Mouse (Mus musculus) limb, embryonic 12.5 days (tissue): ENCODE data around the gene Tmem213. TPM values are rescaled to one million over a fixed set of nuclear protein-coding genes. Genes with fewer than 3 reads are reported as not detected.
A peak's percentile ranks its signal among the peaks of the same experiment; 100 is the strongest.

Source experiments
- ATAC-seq: fragments of 200-750 bp; cut with Nextera tagmentation; 2 replicates; pipeline ENCODE4 v1.8.0; 2017; ENCODE audit warnings: low read depth, moderate TSS enrichment; ENCODE audit not compliant: insufficient number of reproducible peaks, insufficient read depth, low FRiP score, low TSS enrichment
- H3K27ac ChIP-seq: fragments of 300-500 bp; sonication (generic); 2 replicates; pipeline ENCODE4 v1.5.1; 2016; ENCODE audit warnings: mild to moderate bottlenecking, moderate library complexity
- H3K27me3 ChIP-seq: fragments of 300-500 bp; sonication (generic); 2 replicates; pipeline ENCODE4 v1.6.1; 2016; ENCODE audit warnings: mild to moderate bottlenecking, moderate library complexity
- H3K36me3 ChIP-seq: fragments of 300-500 bp; sonication (generic); 2 replicates; pipeline ENCODE4 v1.6.1; 2016; ENCODE audit warnings: mild to moderate bottlenecking, moderate library complexity
- H3K4me1 ChIP-seq: fragments of 300-500 bp; sonication (generic); replicated peaks from 2 replicates; pipeline ENCODE4 v1.6.1; 2016
- H3K4me2 ChIP-seq: fragments of 300-500 bp; sonication (generic); 2 replicates; pipeline ENCODE4 v1.6.1; 2016; ENCODE audit warnings: mild to moderate bottlenecking, moderate library complexity
- H3K4me3 ChIP-seq: fragments of 300-500 bp; sonication (generic); replicated peaks from 2 replicates; pipeline ENCODE4 v1.5.1; 2016; ENCODE audit warnings: mild to moderate bottlenecking
- H3K9ac ChIP-seq: fragments of 300-500 bp; sonication (generic); replicated peaks from 2 replicates; pipeline ENCODE4 v1.6.1; 2016; ENCODE audit warnings: mild to moderate bottlenecking, moderate library complexity
- H3K9me3 ChIP-seq: fragments of 300-500 bp; sonication (generic); 2 replicates; pipeline ENCODE4 v1.6.1; 2016; ENCODE audit warnings: mild to moderate bottlenecking, moderate library complexity
- WGBS: fragments of 180-500 bp; shearing (Covaris S2); methylation state at CpG from one replicate; pipeline ENCODE4 v1.1.7; 2016; 5-methylcytosine and 5-hydroxymethylcytosine counted together
- polyA plus RNA-seq: library from polyadenylated mRNA; unstranded; fragments of >200 nt; fragmentation: Nextera tagmentation; extraction: Ambion mirVana; gene quantifications from 2 replicates; pipeline ENCODE4 v1.2.1, GENCODE M21; 2016

Gene Tmem213
- polyA plus RNA-seq, 1 experiment from 2014 or later = 0.71 TPM

DNA sequence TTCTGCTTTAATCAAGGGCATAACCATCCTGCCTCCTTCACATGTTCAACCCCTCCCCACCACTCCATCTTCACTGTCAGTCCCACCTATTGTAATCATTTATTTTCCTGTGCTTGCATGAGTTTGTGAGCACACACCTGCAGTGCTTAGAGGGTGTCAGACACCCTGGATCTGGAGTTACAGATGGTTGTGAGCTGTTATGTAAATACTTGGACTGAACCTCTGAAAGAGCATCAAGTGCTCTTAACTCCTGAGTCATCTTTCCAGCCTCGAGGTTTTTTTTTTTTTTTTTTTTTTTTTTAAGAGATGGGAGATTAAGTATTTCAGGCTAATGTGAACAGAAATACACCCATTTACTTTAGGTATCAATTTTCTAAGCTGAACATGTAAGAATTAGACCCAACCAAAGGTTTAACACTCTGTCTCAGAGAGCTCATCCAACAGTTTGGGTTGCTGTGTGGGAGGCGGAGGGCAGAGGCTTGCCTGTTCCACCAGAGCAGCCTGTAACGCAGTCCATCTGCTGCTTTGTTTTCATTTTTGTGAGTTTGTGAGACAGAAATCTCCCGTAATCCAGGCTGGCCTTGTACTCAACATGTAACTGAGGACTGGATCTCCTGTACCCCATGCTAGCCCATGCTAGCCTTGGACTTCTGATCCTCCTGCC lies 7.2 kb downstream of the Tmem213 start:
- ATAC-seq = no peak
- WGBS = 67% methylated on average over 4 of the region's 4 CpGs
- H3K4me1 ChIP-seq = peaks cover 7% of the 10 kb centered on the region
- H3K4me3 ChIP-seq = no peak overlapping the region
- H3K9me3 ChIP-seq = no peaks in the 10 kb centered on the region
- no peaks in the 10 kb centered on the region for H3K27me3 ChIP-seq
- no peak overlapping the region for H3K4me2 ChIP-seq
- no peak overlapping the region for H3K9ac ChIP-seq
- H3K36me3 ChIP-seq = no peaks in the 10 kb centered on the region
- H3K27ac ChIP-seq = no peak overlapping the region

DNA sequence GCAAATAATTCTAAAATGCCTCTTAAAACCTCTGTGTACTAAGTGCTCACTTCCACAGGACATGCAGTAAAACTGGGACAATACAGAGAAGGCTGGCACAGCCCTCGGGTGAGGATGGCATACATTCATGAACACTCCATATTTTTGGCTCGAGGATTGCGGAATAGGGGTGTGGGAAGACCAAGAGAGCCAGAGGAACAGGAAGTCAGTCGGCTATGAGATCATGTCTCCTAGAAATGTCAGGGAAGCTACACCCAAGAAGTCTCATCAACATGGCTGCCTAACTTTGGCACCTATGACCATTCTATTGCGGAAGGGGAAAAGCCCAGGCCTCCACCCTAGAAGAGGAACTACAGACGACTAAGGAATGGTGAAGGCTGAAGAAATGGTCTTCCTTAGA lies 9.3 kb downstream of the Tmem213 start:
- no peak overlapping the region for H3K4me2 ChIP-seq
- WGBS = 94% methylated on average over 6 of the region's 6 CpGs
- ATAC-seq = no peak

DNA sequence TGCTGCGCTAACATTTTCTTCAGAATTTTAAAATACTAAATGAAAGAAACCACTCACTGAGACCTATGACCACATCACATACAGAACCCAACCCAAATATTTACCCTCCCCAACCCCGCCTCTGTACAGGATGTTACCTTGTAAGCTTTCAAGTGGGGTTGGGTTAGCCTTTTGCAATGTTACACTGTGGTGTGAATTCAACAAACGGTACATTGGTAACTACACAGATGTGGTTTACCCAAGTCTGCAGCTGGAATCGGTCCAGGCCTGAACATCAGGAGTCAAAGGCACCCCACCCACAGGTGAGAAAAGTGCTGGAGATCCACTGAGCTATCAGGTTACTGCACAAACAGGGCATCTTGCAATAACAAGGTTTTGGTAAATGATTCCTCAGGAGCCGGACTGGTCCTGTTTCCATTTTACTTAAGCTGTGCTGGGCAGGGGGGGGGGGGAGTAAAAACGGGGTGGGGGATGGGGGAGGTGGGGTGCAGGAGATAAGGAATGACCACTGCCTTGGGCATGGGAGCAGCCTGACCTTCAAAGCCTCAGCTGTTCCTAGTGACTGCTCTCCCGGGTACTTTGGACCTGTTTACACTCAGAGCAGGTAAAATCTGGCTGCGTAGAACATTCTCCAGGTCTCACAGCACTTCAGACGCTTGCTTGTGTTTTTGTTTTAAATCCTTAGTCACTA lies 11.8 kb downstream of the Tmem213 start:
- Histone ChIP-seq H3K4me2 (no peak overlapping the region), H3K4me1 (peaks cover 22% of the 10 kb centered on the region), H3K27me3 (no peaks in the 10 kb centered on the region), H3K36me3 (peaks cover 4% of the 10 kb centered on the region; the same call in 1 of the 2 replicates), H3K4me3 (no peak overlapping the region), H3K9me3 (no peaks in the 10 kb centered on the region), H3K9ac (no peak overlapping the region), H3K27ac (no peak overlapping the region)
- no peak; the same call in 1 of the 2 replicates for ATAC-seq
- 64% methylated on average over 9 of the region's 9 CpGs for WGBS

More for the DNA sequence above, 9.3 kb downstream of the Tmem213 start:
- no peak overlapping the region for H3K27ac ChIP-seq
- H3K4me1 ChIP-seq = peaks cover 9% of the 10 kb centered on the region
- H3K27me3 ChIP-seq = no peaks in the 10 kb centered on the region
- no peak overlapping the region for H3K9ac ChIP-seq
- H3K4me3 ChIP-seq = no peak overlapping the region
- H3K9me3 ChIP-seq = no peaks in the 10 kb centered on the region
- H3K36me3 ChIP-seq = no peaks in the 10 kb centered on the region; the same call in 1 of the 2 replicates

DNA sequence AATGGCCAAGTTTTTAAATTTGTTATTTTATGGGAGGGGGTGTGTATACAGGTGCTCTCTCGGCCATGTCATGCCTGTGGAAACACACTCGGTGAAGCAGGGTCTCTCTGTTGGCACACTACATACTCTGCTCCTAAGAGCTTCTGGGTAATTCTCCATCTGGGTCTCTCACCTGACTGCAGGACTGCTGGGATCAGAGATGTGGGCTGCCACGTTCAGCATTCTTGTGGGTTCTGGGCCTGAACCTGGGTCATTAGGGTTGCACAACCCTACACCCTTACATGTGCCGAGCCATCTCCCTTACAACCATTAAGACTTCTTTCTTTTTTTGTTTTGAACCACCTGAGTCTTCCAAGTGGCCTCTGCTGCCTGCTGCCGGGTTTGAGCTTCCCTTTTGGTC lies 12.8 kb downstream of the Tmem213 start:
- ATAC-seq = no peak
- H3K9me3 ChIP-seq = no peaks in the 10 kb centered on the region
- WGBS = 86% methylated on average over 5 of the region's 5 CpGs

DNA sequence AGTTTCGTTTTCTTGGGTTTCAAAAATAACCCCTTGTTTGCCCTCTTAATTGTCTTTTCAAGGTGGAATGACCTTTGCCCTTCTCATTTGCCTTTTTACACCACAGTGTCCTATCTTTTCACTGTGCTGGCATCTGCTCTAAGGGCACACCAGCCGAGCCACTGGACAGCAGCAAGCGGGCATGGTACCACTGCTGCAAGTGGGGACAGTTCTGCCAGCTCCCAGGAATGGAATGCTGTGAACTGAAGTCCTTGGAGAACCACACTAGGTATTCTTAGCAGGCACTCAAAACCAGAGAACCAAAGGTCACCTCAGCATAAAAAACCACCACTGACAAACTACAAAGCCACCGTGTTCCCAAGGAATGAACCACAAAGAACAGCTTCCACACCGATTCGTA lies 13.7 kb downstream of the Tmem213 start:
- Histone ChIP-seq H3K27ac (no peak overlapping the region), H3K4me1 (peaks cover 22% of the 10 kb centered on the region), H3K4me2 (no peak overlapping the region), H3K36me3 (peaks cover 20% of the 10 kb centered on the region), H3K9ac (no peak overlapping the region), H3K4me3 (no peak overlapping the region), H3K9me3 (no peaks in the 10 kb centered on the region), H3K27me3 (no peaks in the 10 kb centered on the region)
- no peak for ATAC-seq
- WGBS = 81% methylated on average over 6 of the region's 6 CpGs

More for the DNA sequence above, 12.8 kb downstream of the Tmem213 start:
- Histone ChIP-seq H3K4me3 (no peak overlapping the region), H3K9ac (no peak overlapping the region), H3K27ac (no peak overlapping the region), H3K36me3 (peaks cover 11% of the 10 kb centered on the region), H3K4me2 (no peak overlapping the region), H3K4me1 (peaks cover 22% of the 10 kb centered on the region), H3K27me3 (no peaks in the 10 kb centered on the region)

DNA sequence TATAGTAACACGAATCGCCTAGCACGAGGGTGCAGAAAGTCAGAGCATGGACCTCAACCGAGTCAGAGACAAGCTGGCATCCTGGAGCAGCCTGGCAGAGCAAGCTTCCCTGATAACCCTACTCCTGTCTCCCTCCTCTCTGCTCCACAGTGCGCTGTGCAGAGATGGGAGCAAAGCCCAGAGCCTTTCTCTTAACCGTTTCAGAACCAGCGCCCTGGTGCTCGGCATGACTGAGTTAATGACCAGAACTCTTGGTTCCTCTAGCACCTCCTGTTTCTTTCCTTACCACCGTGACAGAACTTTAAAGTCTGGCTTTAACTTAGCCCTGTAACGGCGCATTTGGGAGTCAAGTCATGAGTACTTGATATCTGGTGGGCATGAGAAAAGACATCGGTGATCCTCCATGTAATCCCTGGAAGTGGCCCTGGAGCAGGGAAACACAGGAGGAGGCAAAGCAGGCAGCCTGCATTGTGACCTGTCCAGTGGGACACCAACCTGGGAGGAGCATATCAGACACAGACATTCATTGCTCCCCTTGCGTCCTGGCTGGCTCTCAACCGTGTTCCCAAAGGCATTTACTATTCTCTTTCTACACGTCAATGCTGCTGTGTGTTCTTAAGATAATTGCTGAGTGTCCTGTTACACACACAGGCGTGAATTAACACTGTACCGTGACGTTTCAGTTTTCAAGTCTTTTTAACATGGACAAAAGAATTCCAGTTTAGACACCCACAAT lies 14.6 kb downstream of the Tmem213 start:
- Histone ChIP-seq H3K9me3 (no peaks in the 10 kb centered on the region), H3K4me3 (no peak overlapping the region), H3K9ac (no peak overlapping the region), H3K4me2 (no peak overlapping the region), H3K27me3 (no peaks in the 10 kb centered on the region), H3K36me3 (peaks cover 29% of the 10 kb centered on the region), H3K27ac (peak overlapping the region; percentile 35; the same call in 1 of the 2 replicates), H3K4me1 (peaks cover 22% of the 10 kb centered on the region)
- WGBS = 68% methylated on average over 18 of the region's 18 CpGs
- no peak for ATAC-seq

DNA sequence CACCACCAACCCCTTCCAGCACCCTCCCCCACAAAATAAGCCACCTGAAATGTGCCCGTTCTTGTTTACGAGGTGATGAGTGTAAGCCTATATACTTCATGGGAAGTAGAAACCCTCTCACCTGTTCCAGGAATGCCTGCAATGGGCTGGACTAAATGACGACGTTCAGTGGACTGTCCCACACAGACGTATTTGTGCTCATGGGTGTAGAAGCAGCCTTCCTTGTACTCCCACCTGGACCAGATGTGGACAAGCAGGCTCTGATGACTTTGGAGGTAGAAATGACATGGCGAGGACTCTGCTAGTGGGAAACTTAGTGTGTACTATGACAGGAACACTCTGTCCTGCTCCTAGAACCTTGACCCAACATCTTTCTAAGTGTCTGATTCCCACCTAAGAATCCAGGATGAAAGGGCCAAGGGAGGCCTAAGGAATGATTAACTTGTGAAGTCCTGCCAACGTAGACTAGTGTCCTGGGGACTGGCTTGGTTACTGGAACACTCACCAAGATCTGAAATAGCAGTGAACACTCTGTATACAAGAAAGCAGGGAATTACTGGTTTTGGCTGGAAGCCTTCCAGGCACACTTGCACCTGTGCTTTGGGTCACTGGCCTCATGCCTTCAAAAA lies 15.3 kb downstream of the Tmem213 start, which contains the start of gene Atp6v0a4:
Atp6v0a4 (minus strand) TSS at position 380 of the 629 bp plus-strand sequence.
- H3K4me3 ChIP-seq = no peak within 1 kb of the TSS
- peaks cover 22% of the 10 kb centered on the region for H3K4me1 ChIP-seq
- no peak within 1 kb of the TSS for H3K4me2 ChIP-seq
- ATAC-seq = no peak
- H3K27ac ChIP-seq = peak within 1 kb of the TSS; percentile 35; the same call in 1 of the 2 replicates
- no peak within 1 kb of the TSS for H3K9ac ChIP-seq
- H3K9me3 ChIP-seq = no peaks in the 10 kb centered on the region
- H3K27me3 ChIP-seq = no peaks in the 10 kb centered on the region
- WGBS = 57% methylated on average over 7 of the region's 7 CpGs
- H3K36me3 ChIP-seq = peaks cover 31% of the 10 kb centered on the region

DNA sequence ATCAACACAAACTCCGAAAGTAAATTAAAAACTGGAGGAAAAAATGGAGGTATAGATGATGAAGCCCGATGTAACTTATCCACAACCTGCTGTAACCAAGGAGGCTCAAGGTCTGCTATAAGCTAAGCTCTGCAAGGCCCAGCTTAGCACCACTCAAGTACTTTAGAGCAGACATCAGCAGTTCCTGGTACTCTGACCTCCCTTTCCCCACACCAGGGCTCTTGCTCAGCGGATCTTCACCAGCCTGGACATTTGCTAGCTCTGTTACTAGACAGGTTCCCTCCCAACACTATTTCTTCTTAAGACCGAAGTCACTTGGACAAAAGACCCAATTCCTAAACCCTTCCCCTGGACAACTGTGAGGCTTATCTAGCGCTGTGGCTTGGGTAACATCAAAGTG lies 15.8 kb downstream of the Tmem213 start:
- Histone ChIP-seq H3K27ac (0 out of 2 replicates have a peak overlapping the region, but pooled peaks have one; percentile 5), H3K9ac (no peak overlapping the region), H3K9me3 (peaks cover under 1% of the 10 kb centered on the region; the same call in 1 of the 2 replicates), H3K27me3 (no peaks in the 10 kb centered on the region), H3K4me1 (peaks cover 22% of the 10 kb centered on the region), H3K36me3 (peaks cover 35% of the 10 kb centered on the region), H3K4me3 (no peak overlapping the region), H3K4me2 (no peak overlapping the region)
- 93% methylated on average over 5 of the region's 5 CpGs for WGBS
- no peak for ATAC-seq

DNA sequence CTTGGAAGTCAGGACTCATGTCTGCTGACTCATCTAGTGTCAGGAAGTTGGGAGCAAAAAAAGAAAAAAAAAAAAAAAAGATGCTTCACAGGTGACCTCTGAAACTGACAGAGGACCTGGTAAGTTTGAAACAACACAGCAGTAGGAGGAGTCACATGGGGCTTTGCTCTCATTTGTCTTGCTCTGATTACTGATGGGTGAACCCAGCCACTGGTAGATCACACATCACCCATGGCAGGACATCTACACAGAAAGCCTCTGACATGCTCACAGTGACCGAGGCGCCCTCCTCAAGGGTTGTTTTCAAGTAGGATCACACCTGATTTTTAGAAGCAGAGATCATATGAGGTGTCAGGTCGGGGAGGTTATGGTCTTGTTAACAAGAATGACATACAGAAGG lies 16.4 kb downstream of the Tmem213 start:
- Histone ChIP-seq H3K9me3 (peaks cover 6% of the 10 kb centered on the region; the same call in 1 of the 2 replicates), H3K27me3 (no peaks in the 10 kb centered on the region), H3K27ac (no peak overlapping the region), H3K4me3 (no peak overlapping the region), H3K36me3 (peaks cover 41% of the 10 kb centered on the region), H3K4me2 (no peak overlapping the region), H3K9ac (no peak overlapping the region), H3K4me1 (peaks cover 22% of the 10 kb centered on the region)
- WGBS = 96% methylated on average over 3 of the region's 3 CpGs
- no peak for ATAC-seq

DNA sequence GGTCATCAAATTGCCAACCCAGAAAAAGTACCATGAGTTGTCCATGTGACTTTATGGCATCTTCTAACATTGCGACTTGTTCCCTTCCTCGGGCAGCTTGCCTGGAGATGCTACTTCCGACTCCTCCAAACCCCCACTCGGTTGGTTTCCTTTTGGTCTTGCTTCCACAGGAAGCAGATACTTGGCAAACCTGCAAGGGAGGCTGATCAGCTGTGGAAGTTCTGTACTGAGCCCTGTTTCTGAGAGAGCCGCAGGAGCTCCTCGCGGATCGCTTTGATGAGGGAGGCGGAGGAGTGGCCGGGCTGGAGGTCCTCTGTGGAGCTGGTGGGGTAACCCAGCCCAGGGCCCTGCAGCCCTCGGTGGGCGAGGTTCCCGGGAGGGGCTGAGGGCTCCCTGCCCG lies 19.1 kb downstream of the Tmem213 start:
- no peaks in the 10 kb centered on the region for H3K27me3 ChIP-seq
- no peak for ATAC-seq
- H3K4me1 ChIP-seq = peaks cover 15% of the 10 kb centered on the region
- H3K9ac ChIP-seq = no peak overlapping the region
- 91% methylated on average over 14 of the region's 14 CpGs for WGBS
- no peak overlapping the region for H3K27ac ChIP-seq
- H3K36me3 ChIP-seq = peaks cover 60% of the 10 kb centered on the region
- H3K9me3 ChIP-seq = peaks cover 7% of the 10 kb centered on the region; the same call in 1 of the 2 replicates
- H3K4me2 ChIP-seq = no peak overlapping the region
- H3K4me3 ChIP-seq = no peak overlapping the region

DNA sequence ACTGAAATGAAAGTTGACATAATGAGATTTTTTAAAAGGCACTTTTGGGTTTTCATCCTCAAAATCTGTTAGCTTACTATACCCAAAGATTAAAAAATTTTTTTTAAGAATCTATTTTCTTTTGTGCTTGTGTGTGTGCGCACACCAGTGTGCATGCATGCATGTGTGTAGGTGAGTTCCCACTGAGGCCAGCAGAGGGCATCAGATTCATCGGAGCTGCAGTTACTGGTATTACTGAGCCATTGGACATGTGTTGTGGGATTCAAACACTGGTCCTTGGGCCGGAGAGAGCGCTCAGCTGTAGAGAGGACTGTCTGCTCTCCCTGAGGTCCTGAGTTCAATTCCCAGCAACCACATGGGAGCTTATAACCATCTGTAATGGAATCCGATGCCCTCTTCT lies 20.8 kb downstream of the Tmem213 start:
- no peak overlapping the region for H3K9ac ChIP-seq
- H3K4me2 ChIP-seq = no peak overlapping the region
- no peaks in the 10 kb centered on the region for H3K27me3 ChIP-seq
- no peak for ATAC-seq
- H3K4me1 ChIP-seq = no peaks in the 10 kb centered on the region
- H3K9me3 ChIP-seq = peaks cover 7% of the 10 kb centered on the region; the same call in 1 of the 2 replicates
- H3K4me3 ChIP-seq = no peak overlapping the region
- H3K27ac ChIP-seq = no peak overlapping the region
- H3K36me3 ChIP-seq = peaks cover 66% of the 10 kb centered on the region
- WGBS = 98% methylated on average over 5 of the region's 5 CpGs
